Mouse (Mus musculus) regulatory T cell (primary cell): Measurements from ENCODE around the gene Cmas.

Experiments used
- in situ Hi-C: fragments of 300-600 bp; cut with MboI, MseI; formaldehyde crosslinking; loops from one replicate; pipeline ENCODE4 v1.15.1; 2025; ENCODE audit warnings: high pct_unique_total_duplicates

The Cmas gene

DNA sequence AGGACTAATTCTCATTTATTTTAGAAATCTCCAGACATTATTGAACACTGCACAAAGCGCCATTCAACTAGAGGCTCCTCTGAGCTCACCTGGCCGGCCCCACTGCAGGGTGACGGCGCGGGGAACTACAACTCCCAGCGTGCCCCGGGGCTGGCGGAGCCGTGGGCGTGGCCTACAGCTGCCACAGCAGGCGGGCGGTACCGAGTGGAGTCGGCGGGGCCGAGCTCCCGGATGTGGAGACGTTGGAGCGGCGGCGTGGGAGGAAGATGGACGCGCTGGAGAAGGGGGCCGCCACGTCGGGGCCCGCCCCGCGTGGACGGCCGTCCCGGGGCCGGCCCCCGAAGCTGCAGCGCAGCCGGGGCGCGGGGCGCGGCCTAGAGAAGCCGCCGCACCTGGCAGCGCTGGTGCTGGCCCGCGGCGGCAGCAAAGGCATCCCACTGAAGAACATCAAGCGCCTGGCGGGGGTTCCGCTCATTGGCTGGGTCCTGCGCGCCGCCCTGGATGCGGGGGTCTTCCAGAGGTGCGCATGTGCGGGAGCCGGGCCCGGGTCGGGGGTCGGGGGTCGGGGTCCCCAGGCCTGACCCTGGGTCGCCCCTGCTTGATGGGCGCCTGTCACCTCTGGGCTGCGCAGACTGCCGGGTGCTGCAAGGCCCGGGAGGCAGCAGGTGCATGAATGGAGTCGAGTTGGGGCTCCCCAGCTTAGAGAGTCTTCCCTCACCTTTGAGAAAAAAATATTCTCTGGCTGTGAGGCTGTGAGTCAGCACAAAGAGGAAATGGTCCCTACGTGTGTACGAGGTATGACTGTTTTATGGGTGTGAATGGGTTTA is at the start of gene Cmas:
Gene Cmas (plus strand): TSS at position 180 of the 827 bp plus-strand sequence.
- in situ Hi-C loops: no loop called here

DNA sequence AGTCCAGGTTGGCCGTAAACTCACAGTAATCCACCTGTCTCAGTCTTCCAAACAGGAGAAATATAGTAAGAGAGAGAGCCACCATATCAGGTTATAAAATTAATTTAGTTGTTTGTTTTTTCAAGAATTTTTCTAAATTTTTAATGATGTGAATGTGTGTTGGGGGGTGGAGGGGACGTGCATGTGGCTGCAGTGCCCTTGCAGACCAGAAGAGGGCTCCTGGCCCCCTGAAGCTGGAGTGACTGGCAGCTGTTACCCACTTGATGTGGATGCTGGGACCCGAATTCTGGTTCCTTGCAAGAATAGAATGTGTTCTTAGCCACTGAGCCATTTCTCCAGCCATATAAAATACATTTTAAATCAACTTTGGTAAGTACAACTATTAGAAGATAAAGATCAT is 49.8 kb upstream of the Cmas start:
- in situ Hi-C loops: no loop called here

DNA sequence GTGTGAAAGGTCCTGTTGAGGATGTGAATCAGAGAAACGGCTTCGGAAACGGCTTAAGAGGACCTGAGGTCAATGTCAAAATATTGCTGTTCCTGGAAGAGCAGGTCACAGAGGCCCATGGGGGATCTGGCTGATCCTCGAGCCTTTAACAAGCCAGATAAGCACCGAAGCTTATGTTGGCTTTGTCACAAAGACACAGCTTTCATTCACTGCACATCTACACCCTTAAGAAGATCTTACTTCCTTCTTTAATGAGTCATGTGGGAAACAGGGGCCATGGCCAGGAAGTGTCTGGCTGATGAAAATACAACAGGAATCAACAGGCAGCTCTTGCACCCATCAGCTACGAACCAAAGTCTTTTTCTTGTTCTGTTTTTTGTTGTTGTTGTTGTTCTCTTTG is 48.1 kb upstream of the Cmas start:
- in situ Hi-C loops: no loop called here

DNA sequence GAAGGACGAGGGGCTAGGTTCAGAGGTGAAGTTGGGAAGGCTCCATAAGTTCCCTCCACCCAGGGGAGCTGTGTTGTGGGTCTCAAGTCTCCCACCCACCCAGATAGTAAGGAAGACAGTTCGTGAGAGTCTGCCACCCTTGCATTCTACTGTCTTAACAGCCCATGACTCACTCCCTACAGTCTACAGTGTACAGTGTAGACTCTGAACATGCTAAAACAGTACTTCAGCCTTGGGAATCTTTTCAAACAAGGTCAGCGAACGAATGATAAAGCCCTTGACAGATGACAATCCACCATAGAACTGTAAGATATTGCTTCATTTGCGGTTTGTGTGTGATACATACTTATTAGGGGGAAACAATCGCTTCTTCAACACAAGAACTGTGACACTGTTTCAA is 45.8 kb upstream of the Cmas start:
- in situ Hi-C loops: no loop called here

DNA sequence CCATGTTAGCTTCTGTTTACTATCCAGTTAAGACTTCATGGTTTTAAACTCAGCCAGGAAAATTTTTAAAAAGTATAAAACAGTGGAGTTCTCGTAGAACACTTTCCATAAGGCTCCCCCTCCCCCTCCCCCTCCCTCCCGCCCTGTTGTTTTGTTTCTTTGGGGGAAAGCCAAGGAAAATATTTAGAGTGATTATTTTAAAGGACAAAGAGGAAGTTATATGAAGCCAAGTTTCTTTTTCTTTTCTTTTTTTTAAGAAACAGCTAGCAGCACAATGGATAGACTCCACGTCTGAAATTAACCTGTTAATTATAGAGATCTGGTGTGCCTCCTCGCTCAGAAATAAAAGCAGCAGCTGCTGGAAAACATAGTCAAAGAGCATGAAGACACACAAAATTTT is 45.4 kb upstream of the Cmas start:
- in situ Hi-C loops: no loop called here

DNA sequence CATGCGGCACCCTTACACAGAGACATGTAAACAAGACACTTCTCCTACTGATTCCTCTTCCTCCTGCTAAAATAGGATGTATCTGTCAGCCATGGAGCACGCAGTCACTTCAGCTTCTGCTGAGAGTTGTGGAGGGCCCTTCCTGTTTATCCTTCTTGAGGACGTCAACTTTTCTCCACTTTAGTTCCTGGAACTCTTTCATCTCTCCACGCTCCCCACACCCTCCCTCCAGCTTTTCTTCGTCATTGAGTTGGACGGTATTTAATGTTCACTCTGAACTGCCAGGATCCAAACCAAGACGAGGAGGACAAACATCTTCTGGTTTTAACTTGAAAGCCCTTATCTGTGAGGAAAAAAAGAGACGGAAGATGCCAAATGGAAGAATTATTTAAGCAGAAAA is 41.5 kb upstream of the Cmas start:
- in situ Hi-C loops: no loop called here

DNA sequence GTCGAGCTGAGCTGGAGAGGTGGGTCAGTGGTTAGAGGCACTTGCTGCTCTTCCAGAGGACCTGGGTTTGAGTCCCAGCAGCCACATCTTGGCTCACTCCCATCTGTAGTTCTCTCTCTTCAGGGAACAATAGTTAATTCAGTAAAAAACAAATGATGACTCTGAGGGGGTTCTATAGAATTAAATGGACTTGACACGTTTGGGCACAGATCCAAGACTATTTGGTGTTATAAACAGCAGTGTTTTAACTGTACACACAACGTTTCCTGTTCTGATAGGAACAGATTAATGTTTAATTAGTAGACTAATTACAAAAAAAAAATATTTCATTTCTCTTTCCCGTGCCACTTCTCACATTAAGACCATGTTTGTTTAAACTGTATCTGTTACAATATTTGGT is 39.3 kb upstream of the Cmas start:
- in situ Hi-C loops: no loop called here

DNA sequence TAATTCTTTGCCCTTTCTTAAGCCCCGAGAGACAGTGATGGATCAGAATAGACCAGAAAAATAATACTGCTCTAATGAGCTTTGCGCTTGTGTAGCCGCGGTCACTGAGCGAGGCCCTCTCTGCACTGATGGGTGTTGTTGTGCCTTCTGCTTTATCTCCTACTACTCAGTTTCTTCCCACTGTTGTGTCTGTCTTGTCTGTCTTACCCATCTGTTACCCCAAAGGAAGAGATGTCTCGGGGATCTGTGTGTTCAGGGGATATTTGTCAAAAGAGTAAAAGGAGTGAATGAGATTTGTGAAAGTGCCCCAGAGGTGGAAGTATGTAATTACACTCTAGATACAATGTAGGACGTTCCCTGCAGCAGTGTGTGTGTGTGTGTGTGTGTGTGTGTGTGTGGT is 38.3 kb upstream of the Cmas start:
- in situ Hi-C loops: no loop called here

DNA sequence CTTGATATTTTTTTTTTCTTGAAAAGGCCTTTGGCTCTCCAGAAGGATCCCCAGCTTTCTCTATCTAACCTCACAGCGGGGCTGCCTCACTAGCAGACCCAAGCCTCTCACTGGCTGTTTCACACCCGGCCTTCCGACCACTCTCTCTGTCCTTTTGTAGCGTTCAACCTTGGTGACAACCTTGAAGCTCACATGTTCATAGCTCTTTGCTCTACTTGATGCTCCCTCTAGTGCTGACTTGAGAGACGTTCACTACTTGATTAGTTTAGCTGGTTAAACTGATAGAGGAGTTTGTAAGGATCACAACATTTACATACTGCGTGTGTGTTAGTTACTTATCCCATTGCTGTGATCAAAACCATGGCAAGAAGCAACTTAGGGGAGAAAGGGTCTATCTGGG is 35.8 kb upstream of the Cmas start:
- in situ Hi-C loops: no loop called here

DNA sequence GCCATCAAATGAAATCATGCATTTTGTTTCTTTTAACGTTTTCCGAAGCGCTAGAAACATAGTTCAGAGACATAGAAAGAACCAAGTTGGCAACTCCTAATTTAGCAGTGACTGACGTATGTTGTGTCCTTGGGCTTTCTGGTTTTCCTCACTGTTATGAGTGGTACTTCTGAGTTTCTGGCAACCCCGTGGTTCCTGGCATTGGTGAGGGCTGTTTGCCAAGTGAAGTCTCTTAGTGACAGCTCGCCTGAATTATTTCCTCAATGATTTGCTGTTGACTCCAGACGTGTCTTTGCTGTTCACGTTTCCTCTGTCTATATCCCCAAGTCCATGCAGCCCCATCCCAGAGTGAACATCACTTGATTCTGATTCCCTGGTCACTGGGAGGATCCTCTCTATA is 34.8 kb upstream of the Cmas start:
- in situ Hi-C loops: no loop called here

DNA sequence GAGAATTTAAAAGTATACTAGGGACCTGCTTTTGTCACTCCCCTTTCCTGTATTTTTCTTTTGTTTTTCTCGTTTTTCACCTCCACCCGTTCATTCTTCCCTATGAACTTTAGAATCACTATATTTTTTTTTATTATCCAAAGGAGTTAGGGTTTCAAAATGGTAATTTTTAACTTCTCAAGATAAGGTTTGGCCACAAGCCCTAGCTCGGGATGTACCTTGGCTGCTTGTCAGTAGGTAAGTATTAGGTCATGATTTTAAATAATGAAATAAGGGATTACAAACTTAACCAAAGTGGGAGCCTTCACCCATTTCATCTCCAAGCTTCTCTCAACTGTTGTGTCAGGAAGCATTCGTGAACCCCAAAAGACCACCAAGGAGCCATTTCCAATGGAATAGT is 30.5 kb upstream of the Cmas start:
- in situ Hi-C loops: no loop called here

DNA sequence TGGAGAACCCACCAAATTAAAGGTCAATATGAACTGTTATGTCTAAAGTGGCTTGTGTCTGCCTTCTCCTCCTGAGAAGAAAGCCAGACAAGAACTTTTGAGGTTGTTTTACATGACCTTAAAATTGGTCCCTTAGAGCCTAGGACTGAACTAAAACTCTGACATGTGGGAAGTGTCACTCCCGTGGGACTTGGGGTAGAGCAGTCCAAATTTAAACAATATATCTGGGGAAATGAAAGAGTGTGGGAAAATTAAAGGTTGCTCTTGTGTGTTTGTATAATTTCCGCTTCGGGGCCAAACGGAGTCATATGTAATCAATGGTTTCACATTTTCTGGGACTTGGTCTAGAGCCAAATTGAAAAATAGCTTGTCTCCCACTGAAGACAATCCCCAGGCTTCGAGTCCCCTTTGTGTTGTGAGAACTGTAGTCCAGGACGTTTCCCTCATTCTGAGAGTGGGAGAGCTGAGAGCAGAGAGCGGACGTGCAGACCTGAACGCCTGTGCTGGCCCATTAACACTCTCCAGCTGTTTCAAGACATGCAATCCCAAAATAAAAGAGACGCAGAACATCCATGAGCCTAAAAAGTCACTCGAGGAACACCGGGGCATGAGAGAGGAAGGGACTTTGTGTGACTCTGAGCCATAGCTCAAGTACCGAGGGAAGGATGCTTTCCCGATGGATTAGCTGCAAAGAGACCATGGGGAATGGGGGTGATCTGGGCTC is 23.8 kb upstream of the Cmas start:
- in situ Hi-C loops: loop anchor here (5.0 kb wide), 1 partner anchor 205 kb away; no protein-coding TSS in a partner anchor

DNA sequence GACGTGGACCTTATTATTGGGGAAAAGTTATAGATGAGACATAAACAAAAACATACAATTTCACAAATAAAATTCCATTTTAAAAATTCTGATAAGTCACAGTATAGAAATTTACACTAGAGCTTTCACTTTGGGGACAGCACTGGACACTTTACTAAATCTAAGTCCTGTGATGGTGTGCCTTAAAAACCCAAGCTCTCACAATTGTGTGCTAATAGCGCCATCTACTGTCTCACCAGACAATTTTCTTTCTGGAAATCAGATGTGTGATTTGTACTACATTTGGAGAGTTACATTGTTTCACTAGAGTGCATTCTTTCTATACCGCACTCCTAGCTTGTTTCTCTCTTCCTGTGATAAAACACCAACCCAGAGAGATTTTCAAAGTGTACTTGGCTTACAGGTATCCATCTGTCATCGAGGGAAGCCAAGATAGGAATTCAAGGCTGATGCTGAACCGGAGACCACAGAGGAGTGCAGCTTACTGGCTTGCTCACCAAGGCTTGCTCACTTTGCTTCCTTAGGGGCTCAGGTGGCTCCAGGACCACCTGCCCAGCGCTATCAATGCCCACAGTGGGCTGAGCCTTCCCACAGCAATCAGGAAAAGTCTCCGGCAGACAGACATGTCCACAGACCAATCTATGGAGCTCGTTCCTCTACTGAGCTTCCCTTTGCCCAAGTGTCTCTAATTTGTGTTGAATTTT is 21.0 kb upstream of the Cmas start:
- in situ Hi-C loops: no loop called here

DNA sequence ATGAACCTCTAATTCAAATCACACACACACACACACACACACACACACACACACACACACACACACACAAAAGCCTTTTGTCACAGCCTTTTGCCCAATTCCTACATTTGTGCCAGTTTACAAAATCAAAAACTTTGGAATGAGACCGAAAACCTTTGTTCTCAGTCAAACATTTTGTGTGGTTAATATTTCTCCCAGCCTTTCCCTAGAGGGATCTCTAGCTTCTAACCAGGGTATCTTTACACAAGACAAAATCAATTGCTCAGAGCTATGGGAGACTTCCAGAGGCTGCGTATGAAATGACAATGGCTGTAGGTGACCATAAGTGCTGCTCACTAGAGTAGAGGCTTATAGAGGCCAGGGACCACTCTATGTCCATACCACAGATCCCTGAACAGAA is 18.3 kb upstream of the Cmas start:
- in situ Hi-C loops: no loop called here

DNA sequence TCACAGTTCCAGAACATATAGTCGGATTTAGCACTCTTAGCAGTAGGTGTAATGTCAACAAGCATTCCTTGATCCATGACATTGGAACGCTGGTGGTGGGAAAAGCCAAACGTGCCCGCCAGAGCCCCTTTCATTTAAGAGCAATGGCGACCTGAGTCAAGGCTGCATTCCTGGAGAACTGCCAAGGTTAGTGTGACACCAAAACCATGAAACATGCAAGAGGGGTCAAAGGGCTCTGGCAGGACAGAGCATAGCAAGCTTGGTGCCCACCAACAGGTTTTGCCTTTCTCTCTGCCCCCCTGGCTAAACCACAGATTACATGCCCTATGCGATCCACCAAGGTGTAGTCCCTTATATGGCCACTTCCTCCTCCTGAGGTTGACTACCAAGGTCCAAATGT is 17.8 kb upstream of the Cmas start:
- in situ Hi-C loops: no loop called here

DNA sequence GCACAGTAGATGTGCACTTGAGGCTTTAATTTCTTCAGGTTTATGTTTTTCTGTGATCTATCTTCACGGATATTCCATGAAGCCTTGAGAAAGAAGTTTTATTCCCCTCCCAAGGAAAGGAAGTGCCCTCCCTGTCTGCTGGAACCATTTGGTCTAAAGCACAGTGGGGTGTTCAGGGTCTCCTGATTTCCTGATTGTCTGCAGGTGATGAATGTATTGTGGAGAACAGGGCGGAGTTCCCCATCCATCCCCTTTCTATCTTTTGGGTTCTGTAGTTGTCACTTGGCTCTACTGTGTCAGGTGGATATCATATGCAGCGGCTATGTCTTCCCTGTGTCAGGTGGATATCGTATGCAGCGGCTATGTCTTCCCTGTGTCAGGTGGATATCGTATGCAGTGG is 14.7 kb upstream of the Cmas start:
- in situ Hi-C loops: no loop called here

DNA sequence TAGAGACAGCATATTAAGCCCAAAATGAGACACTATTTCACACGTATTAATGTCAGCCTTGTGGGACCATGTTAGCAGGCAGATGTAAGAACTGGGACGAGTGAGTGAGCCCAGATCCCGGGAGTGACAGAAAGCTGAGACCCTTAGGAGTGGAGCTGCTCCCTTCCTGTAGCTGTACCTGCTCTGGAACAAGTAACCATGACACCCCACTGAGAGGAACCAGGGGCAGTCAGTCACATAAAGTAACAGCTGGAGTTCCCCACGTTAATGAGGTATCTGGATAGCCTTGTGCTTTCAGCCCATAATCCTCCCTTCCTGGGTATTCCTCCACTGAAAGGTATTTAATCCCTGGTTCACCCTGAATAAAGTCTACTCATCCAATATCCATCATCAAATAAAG is 13.3 kb upstream of the Cmas start:
- in situ Hi-C loops: no loop called here

DNA sequence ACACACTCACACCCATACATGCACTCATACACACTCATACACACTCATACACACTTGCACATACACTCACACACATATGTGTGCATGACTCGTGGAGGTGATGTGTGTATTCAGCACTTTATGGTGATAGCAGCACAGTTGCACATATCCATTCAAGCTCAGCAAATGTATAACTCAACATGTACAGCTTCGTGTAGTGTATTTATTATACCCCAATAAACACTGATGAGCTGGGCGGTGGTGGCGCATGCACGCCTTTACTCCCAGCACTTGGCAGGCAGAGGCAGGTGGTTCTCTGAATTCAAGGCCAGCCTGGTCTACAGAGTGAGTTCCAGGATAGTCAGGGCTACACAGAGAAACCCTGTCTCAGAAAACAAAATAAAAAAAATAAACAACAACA is 11.0 kb upstream of the Cmas start:
- in situ Hi-C loops: no loop called here

DNA sequence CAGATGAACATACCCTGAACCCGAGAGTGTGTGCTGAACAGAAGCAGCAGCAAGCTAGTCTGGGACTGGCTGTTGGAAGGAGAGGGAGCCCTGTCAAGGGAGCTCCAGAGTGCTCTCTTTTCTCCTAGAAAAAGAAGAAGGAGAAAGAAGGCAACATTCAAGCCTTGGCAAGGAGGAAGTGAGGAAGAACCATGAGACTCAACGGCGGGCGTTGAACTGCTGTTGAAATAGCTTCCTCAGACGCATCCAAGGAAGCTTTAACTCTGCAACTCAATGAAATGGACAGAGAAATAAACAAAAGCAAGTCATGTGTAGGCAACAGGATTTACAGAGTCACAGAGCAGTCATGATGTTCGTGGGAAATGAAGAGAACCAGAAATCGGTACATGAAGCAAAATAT is 9.7 kb upstream of the Cmas start:
- in situ Hi-C loops: no loop called here

DNA sequence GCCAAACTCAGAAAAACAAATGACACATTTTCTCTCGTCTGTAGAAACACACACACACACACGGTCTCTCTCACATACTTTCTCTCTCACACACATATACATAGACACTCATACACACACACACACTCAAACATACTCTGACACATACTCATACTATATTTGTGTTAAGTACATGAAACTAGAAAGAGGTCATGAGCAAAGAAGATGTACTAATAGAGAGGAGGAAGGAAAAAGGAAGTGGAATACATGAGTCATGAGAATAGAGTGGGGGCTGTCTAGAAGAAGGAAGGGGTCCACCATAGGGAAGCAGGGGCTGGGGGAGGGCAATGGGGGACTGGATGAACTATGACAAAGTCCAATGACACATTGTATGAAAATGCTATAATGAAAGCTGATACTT is 9.3 kb upstream of the Cmas start:
- in situ Hi-C loops: no loop called here

DNA sequence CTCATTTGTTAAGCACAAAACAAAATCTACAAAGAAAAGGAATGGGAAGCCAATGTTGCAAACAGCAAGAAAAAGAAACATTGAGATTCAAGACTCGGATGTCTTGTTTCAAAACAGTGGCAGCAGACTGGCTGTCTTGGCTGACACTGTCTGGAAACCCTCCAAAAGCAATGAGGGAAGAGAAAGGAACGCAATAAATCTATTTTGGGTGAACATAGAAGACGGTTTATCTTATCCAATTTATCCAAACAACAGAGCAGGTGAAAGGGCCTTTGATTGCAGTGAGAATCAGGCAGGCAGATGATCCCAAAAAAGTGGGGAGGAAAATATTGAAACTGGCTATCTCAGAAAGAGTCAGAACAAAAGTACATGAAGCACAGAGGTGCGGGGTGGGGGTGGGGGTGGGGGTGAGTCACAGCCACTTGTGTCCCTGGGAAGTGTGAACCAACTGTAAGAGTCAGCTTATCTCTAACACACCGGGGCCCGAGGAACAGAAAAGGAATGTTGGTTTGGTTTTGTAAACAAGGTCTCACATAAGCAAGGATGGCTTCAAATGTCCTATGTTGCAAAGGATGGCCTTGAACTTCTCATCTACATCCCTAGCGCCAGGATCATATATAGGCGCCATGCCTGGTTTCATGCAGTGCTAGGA is 8.3 kb upstream of the Cmas start:
- in situ Hi-C loops: no loop called here

DNA sequence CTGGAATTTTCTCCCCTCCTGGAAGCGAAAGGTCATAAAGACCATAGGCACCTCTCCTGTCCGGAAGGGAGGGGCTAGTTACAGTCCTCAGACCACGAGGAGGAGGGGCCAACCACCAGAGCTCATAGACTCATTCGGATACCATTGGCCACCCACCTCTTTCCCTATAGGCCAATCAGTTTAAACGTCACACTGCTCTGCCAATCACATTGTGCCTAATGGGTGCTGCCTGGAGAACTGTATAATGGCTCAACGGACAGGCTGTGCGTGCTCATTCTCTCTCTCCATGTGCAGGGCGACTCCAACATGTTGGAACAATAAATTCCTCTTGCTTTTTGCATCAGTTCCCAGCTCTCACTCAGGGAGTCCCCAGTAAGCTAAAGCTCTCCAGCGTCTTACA is 5.1 kb upstream of the Cmas start:
- in situ Hi-C loops: no loop called here
